Mouse (Mus musculus): ENCODE data around the gene Utp20. TPM values are rescaled to one million over a fixed set of nuclear protein-coding genes. Genes with fewer than 3 reads are reported as not detected.

Utp20 gene
- 13.0 and 19.3 TPM in 2 replicates for polyA plus RNA-seq (2012; rRNA removed)
- 21.1 and 26.3 TPM in 2 replicates for polyA plus RNA-seq (2014; fragmentation: Nextera tagmentation; extraction: Ambion mirVana)

GRCm38 (mm10) chr10:88826188-88826946, at the start of gene Utp20:
Utp20 (minus strand) TSS chr10:88826804.
- H3K27ac ChIP-seq (replicated peaks; ENCODE audit: low read depth, low read length): peak within 1 kb of the TSS; percentile 38; the same call in 1 of the 2 replicates

DNA sequence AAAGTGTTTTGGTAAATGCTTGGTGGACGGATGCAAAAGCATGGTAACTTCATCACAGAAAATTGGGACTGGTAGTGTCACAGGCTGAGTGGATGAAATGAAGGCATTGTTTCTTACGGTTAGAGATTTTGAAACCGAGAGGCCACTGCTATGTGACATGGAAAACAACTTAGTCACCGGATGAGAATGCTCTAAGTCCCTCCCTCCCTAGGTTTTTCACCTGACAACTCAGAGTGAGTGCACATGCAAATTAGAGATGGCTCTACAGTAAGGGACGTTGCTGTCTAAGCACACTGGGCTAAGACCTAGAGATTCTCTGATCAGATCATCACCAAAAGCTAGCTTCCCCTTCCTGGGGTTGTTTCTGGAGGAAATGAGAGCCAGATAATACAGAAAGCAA, 48.3 kb upstream of the Utp20 start:
- Histone ChIP-seq H3K27ac (replicated peaks; ENCODE audit: low read depth, low read length) (no peak overlapping the region), H3K4me2 (replicated peaks; ENCODE audit: low read depth, low read length, severe bottlenecking) (no peak overlapping the region), H3K4me1 (ENCODE audit: control insufficient read depth, insufficient read depth, low read length) (no peaks in the 10 kb centered on the region), H3K9ac (ENCODE audit: low read depth, low read length, severe bottlenecking) (no peak overlapping the region), H3K36me3 (ENCODE audit: control insufficient read depth, insufficient read depth, low read length) (no peaks in the 10 kb centered on the region), H3K9me3 (ENCODE audit: control insufficient read depth, low read length) (no peaks in the 10 kb centered on the region), H3K4me3 (replicated peaks; ENCODE audit: low read length) (no peak overlapping the region), H3K27me3 (ENCODE audit: control insufficient read depth, insufficient read depth, low read length) (no peaks in the 10 kb centered on the region)
- WGBS: 57% methylated on average over 5 of the region's 5 CpGs
- DNase-seq (ENCODE audit: low spot score) (no peak), ATAC-seq (ENCODE audit: low FRiP score, low read depth) (no peak)
- no peak for TF ChIP-seq POLR2A (IDR thresholded peaks at IDR 0.05; ENCODE audit: borderline replicate concordance, extremely low read depth, insufficient read depth, insufficient read length)

More at GRCm38 (mm10) chr10:88826188-88826946, at the start of gene Utp20:
- WGBS: under 1% methylated on average over 44 of the region's 44 CpGs
- ATAC-seq (ENCODE audit: low FRiP score, low read depth) (peak; percentile 98), DNase-seq (ENCODE audit: low spot score) (peak; percentile 88)
- Histone ChIP-seq H3K4me1 (ENCODE audit: control insufficient read depth, insufficient read depth, low read length) (peaks cover 7% of the 10 kb centered on the region), H3K4me3 (replicated peaks; ENCODE audit: low read length) (peak within 1 kb of the TSS; percentile 85), H3K9me3 (ENCODE audit: control insufficient read depth, low read length) (no peaks in the 10 kb centered on the region), H3K4me2 (replicated peaks; ENCODE audit: low read depth, low read length, severe bottlenecking) (peak within 1 kb of the TSS; percentile 80), H3K27me3 (ENCODE audit: control insufficient read depth, insufficient read depth, low read length) (no peaks in the 10 kb centered on the region), H3K9ac (ENCODE audit: low read depth, low read length, severe bottlenecking) (peak within 1 kb of the TSS; percentile 70), H3K36me3 (ENCODE audit: control insufficient read depth, insufficient read depth, low read length) (peaks cover 24% of the 10 kb centered on the region)
- no peak for TF ChIP-seq POLR2A (IDR thresholded peaks at IDR 0.05; ENCODE audit: borderline replicate concordance, extremely low read depth, insufficient read depth, insufficient read length)

GRCm38 (mm10) chr10:88866017-88866416, 39.4 kb upstream of the Utp20 start:
- Histone ChIP-seq H3K4me3 (replicated peaks; ENCODE audit: low read length) (no peak overlapping the region), H3K4me1 (ENCODE audit: control insufficient read depth, insufficient read depth, low read length) (no peaks in the 10 kb centered on the region), H3K36me3 (ENCODE audit: control insufficient read depth, insufficient read depth, low read length) (no peaks in the 10 kb centered on the region), H3K27me3 (ENCODE audit: control insufficient read depth, insufficient read depth, low read length) (no peaks in the 10 kb centered on the region), H3K9me3 (ENCODE audit: control insufficient read depth, low read length) (no peaks in the 10 kb centered on the region), H3K9ac (ENCODE audit: low read depth, low read length, severe bottlenecking) (no peak overlapping the region), H3K4me2 (replicated peaks; ENCODE audit: low read depth, low read length, severe bottlenecking) (no peak overlapping the region), H3K27ac (replicated peaks; ENCODE audit: low read depth, low read length) (no peak overlapping the region)
- TF ChIP-seq POLR2A (IDR thresholded peaks at IDR 0.05; ENCODE audit: borderline replicate concordance, extremely low read depth, insufficient read depth, insufficient read length): no peak
- DNase-seq (ENCODE audit: low spot score) (no peak), ATAC-seq (ENCODE audit: low FRiP score, low read depth) (no peak)
- WGBS: 61% methylated on average over 2 of the region's 2 CpGs

DNA sequence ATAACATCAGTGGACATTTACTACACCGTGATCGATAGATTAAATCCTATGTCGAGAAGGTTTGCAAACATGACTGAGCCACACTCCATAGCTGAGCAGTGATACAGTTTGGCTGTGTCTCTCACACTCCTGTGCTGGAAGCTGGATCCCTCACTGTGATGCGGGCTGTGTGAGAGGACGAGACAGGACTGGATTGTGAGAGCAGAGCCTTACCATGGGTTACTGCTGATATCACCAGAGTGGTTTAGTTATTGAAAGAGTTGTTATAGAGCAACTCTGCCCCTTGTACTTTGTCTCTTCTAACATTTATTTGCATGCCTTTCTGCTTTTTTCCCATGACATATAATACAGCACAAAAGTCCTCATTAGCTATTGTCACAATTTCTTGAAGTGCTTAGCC, 35.7 kb upstream of the Utp20 start:
- no peak overlapping the region for H3K27ac ChIP-seq (replicated peaks; ENCODE audit: low read depth, low read length)
- H3K4me3 ChIP-seq (replicated peaks; ENCODE audit: low read length): no peak overlapping the region
- no peaks in the 10 kb centered on the region for H3K4me1 ChIP-seq (ENCODE audit: control insufficient read depth, insufficient read depth, low read length)
- DNase-seq (ENCODE audit: low spot score): no peak
- no peaks in the 10 kb centered on the region for H3K27me3 ChIP-seq (ENCODE audit: control insufficient read depth, insufficient read depth, low read length)
- TF ChIP-seq POLR2A (IDR thresholded peaks at IDR 0.05; ENCODE audit: borderline replicate concordance, extremely low read depth, insufficient read depth, insufficient read length): no peak
- ATAC-seq (ENCODE audit: low FRiP score, low read depth): no peak
- 87% methylated on average over 5 of the region's 5 CpGs for WGBS
- H3K9ac ChIP-seq (ENCODE audit: low read depth, low read length, severe bottlenecking): no peak overlapping the region
- no peaks in the 10 kb centered on the region for H3K9me3 ChIP-seq (ENCODE audit: control insufficient read depth, low read length)
- H3K36me3 ChIP-seq (ENCODE audit: control insufficient read depth, insufficient read depth, low read length): no peaks in the 10 kb centered on the region
- no peak overlapping the region for H3K4me2 ChIP-seq (replicated peaks; ENCODE audit: low read depth, low read length, severe bottlenecking)

- ATAC-seq (ENCODE audit: low FRiP score, low read depth): no peak
- H3K27me3 ChIP-seq (ENCODE audit: control insufficient read depth, insufficient read depth, low read length): no peaks in the 10 kb centered on the region
- no peak for TF ChIP-seq POLR2A (IDR thresholded peaks at IDR 0.05; ENCODE audit: borderline replicate concordance, extremely low read depth, insufficient read depth, insufficient read length)
- no peaks in the 10 kb centered on the region for H3K4me1 ChIP-seq (ENCODE audit: control insufficient read depth, insufficient read depth, low read length)
- no peak for DNase-seq (ENCODE audit: low spot score)
- no peak overlapping the region for H3K9ac ChIP-seq (ENCODE audit: low read depth, low read length, severe bottlenecking)
- H3K9me3 ChIP-seq (ENCODE audit: control insufficient read depth, low read length): no peaks in the 10 kb centered on the region
- H3K4me2 ChIP-seq (replicated peaks; ENCODE audit: low read depth, low read length, severe bottlenecking): no peak overlapping the region
- no peak overlapping the region for H3K4me3 ChIP-seq (replicated peaks; ENCODE audit: low read length)
- H3K36me3 ChIP-seq (ENCODE audit: control insufficient read depth, insufficient read depth, low read length): no peaks in the 10 kb centered on the region
- no peak overlapping the region for H3K27ac ChIP-seq (replicated peaks; ENCODE audit: low read depth, low read length)
Observed at GRCm38 (mm10) chr10:88861416-88861815, 34.8 kb upstream of the Utp20 start.
